Mouse (Mus musculus) CH12.LX (cell line): ENCODE results near the gene Prom2.

ENCODE experiments used
- BHLHE40 ChIP-seq: IDR thresholded peaks from 2 replicates; pipeline ENCODE4 v1.6.1; 2011; ENCODE audit warnings: mild to moderate bottlenecking, low read depth, low read length, improper control_type of control experiment
- CTCF ChIP-seq, 2 experiments: IDR thresholded peaks in 1 of 2; conservative IDR thresholded peaks in 1 of 2; 2 replicates each; pipeline ENCODE4 v1.5.1; 2011 to 2012; ENCODE audit warnings: low read depth in 2 of 2, low read length in 2 of 2, improper control_type of control experiment in 1 of 2, inconsistent platforms in 1 of 2, mild to moderate bottlenecking in 1 of 2, moderate library complexity in 1 of 2
- ELF1 ChIP-seq: IDR thresholded peaks from 2 replicates; pipeline ENCODE4 v1.6.1; 2014; ENCODE audit warnings: low read depth, mild to moderate bottlenecking, inconsistent platforms, low read length, improper control_type of control experiment
- EP300 ChIP-seq: IDR thresholded peaks from 2 replicates; pipeline ENCODE4 v1.6.1; 2011; ENCODE audit warnings: low read length, improper control_type of control experiment
- ETS1 ChIP-seq: conservative IDR thresholded peaks from 2 replicates; pipeline ENCODE4 v1.6.1; 2012; ENCODE audit warnings: low read depth, mild to moderate bottlenecking, inconsistent platforms, low read length, improper control_type of control experiment, moderate library complexity
- GABPA ChIP-seq: IDR thresholded peaks from 2 replicates; pipeline ENCODE4 v1.6.1; 2012; ENCODE audit warnings: low read depth, low read length, improper control_type of control experiment, inconsistent platforms; ENCODE audit not compliant: insufficient replicate concordance
- JUND ChIP-seq: conservative IDR thresholded peaks from 2 replicates; pipeline ENCODE4 v1.6.1; 2011; ENCODE audit warnings: low read depth, low read length, improper control_type of control experiment
- KAT2A ChIP-seq: IDR thresholded peaks from 2 replicates; pipeline ENCODE4 v1.6.1; 2012; ENCODE audit warnings: low read length, improper control_type of control experiment, inconsistent platforms; ENCODE audit not compliant: insufficient replicate concordance
- MAFK ChIP-seq: IDR thresholded peaks from 2 replicates; pipeline ENCODE4 v1.6.1; 2011; ENCODE audit warnings: low read length, improper control_type of control experiment; ENCODE audit not compliant: insufficient replicate concordance
- NRF1 ChIP-seq: IDR thresholded peaks from 2 replicates; pipeline ENCODE4 v1.6.1; 2014; ENCODE audit warnings: low read depth, mild to moderate bottlenecking, inconsistent platforms, low read length, improper control_type of control experiment, moderate library complexity
- SIN3A ChIP-seq: IDR thresholded peaks from 2 replicates; pipeline ENCODE4 v1.6.1; 2012; ENCODE audit warnings: low read length, improper control_type of control experiment, inconsistent platforms
- USF2 ChIP-seq: conservative IDR thresholded peaks from 2 replicates; pipeline ENCODE4 v1.6.1; 2011; ENCODE audit warnings: low read depth, low read length, improper control_type of control experiment
- ZC3H11A ChIP-seq: IDR thresholded peaks from 2 replicates; pipeline ENCODE4 v1.6.1; 2012; ENCODE audit warnings: low read depth, mild to moderate bottlenecking, inconsistent platforms, low read length, improper control_type of control experiment

DNA sequence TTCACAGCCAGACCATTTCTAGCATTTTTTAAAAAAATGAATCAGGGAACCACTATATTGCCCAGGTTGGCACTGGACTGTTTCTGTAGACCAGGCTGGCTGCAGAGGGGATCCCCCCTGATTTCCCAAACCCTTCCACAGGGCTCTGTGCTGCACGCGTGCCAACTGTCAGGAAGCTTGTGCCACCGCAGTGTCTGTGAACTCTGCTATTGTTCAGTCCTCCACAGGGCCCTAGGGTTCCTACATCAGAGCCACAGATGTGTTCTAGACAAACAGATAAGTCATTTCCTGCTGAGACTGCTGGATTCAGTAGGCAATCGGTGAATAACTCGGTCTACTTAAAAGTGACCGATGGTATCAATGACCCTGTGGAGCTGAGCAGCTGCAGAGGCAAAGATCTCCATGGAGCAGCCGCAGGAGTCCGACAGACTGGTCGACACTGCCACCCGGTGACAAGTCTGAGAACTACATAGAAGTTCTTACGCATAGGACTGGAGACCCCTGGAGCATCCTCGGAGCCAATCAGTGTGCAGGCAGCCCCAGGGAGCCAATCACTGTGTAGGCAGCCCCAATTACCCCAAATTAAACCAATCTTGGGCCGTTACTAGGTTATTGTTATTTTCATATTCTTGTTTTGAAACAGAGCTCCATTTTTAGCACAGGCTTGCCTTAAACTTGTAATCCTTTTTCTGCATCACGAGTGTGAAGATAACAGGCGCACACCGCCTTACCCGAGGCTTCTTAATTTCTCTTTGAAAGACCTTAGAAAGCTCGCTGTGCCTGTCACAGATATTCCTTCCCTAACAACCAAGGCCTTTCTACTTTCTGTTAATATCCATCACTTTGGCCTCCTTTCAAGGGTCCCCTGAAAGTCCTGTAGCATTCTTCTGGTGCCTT is 18.1 kb upstream of the Prom2 start:
- peak; percentile 60; the same call in 1 of the 2 replicates for TF ChIP-seq NRF1
- TF ChIP-seq MAFK = no peak
- no peak for TF ChIP-seq USF2
- TF ChIP-seq BHLHE40 = no peak
- no peak for TF ChIP-seq GABPA
- TF ChIP-seq KAT2A = no peak
- TF ChIP-seq SIN3A = no peak
- no peak for TF ChIP-seq JUND
- peak; percentile 54 to 93; a peak in 3 of 4 replicates for TF ChIP-seq CTCF (conservative IDR thresholded peaks at IDR 0.05 in 1 of 2, IDR thresholded peaks at IDR 0.05 in 1 of 2; ENCODE audit: low read depth in 2 of 2, low read length in 2 of 2)
- TF ChIP-seq EP300 = no peak
- TF ChIP-seq ELF1 = no peak
- no peak for TF ChIP-seq ZC3H11A
- no peak for TF ChIP-seq ETS1
